Mouse (Mus musculus): ENCODE results near the gene Cwf19l1. TPM values are rescaled to one million over a fixed set of nuclear protein-coding genes. Genes with fewer than 3 reads are reported as not detected.
A peak's percentile ranks its signal among the peaks of the same experiment; 100 is the strongest.

Cwf19l1 gene
- polyA plus RNA-seq, 1 experiment = 9.9 TPM

GRCm38 (mm10) chr19:44157005-44157404 is 21.3 kb upstream of the Cwf19l1 start:
- TF ChIP-seq POLR2A (IDR thresholded peaks at IDR 0.05; ENCODE audit: low read depth, low read length) (no peak), CTCF (conservative IDR thresholded peaks at IDR 0.05; ENCODE audit: insufficient read depth, insufficient read length, low read depth, low read length) (no peak)
- Histone ChIP-seq H3K36me3 (ENCODE audit: control insufficient read depth, insufficient read depth, low read length) (no peaks in the 10 kb centered on the region), H3K27ac (ENCODE audit: insufficient read depth, low read depth, low read length) (no peak overlapping the region), H3K27me3 (replicated peaks; ENCODE audit: control insufficient read depth, insufficient read depth, low read length) (no peaks in the 10 kb centered on the region), H3K4me1 (ENCODE audit: control insufficient read depth, insufficient read depth, low read length) (no peaks in the 10 kb centered on the region), H3K4me3 (ENCODE audit: insufficient read depth, low read depth, low read length) (no peak overlapping the region)
- WGBS = 94% methylated on average over 10 of the region's 10 CpGs
- DNase-seq = no peak

- no peak for DNase-seq
- 77% methylated on average over 5 of the region's 5 CpGs for WGBS
- Histone ChIP-seq H3K27me3 (replicated peaks; ENCODE audit: control insufficient read depth, insufficient read depth, low read length) (no peaks in the 10 kb centered on the region), H3K36me3 (ENCODE audit: control insufficient read depth, insufficient read depth, low read length) (no peaks in the 10 kb centered on the region), H3K4me3 (ENCODE audit: insufficient read depth, low read depth, low read length) (no peak overlapping the region), H3K27ac (ENCODE audit: insufficient read depth, low read depth, low read length) (no peak overlapping the region), H3K4me1 (ENCODE audit: control insufficient read depth, insufficient read depth, low read length) (no peaks in the 10 kb centered on the region)
- TF ChIP-seq POLR2A (IDR thresholded peaks at IDR 0.05; ENCODE audit: low read depth, low read length) = no peak
- no peak for TF ChIP-seq CTCF (conservative IDR thresholded peaks at IDR 0.05; ENCODE audit: insufficient read depth, insufficient read length, low read depth, low read length)
Observed at GRCm38 (mm10) chr19:44153781-44154180, 18.1 kb upstream of the Cwf19l1 start.

- H3K4me1 ChIP-seq (ENCODE audit: control insufficient read depth, insufficient read depth, low read length) = no peaks in the 10 kb centered on the region; the same call in 1 of the 2 replicates
- no peak for DNase-seq
- 71% methylated on average over 2 of the region's 2 CpGs for WGBS
- H3K4me3 ChIP-seq (ENCODE audit: insufficient read depth, low read depth, low read length) = no peak overlapping the region
- H3K36me3 ChIP-seq (ENCODE audit: control insufficient read depth, insufficient read depth, low read length) = no peaks in the 10 kb centered on the region
- H3K27me3 ChIP-seq (replicated peaks; ENCODE audit: control insufficient read depth, insufficient read depth, low read length) = no peaks in the 10 kb centered on the region
- H3K27ac ChIP-seq (ENCODE audit: insufficient read depth, low read depth, low read length) = no peak overlapping the region
- no peak for TF ChIP-seq CTCF (conservative IDR thresholded peaks at IDR 0.05; ENCODE audit: insufficient read depth, insufficient read length, low read depth, low read length)
- no peak for TF ChIP-seq POLR2A (IDR thresholded peaks at IDR 0.05; ENCODE audit: low read depth, low read length)
Observed at GRCm38 (mm10) chr19:44148991-44149390, 13.3 kb upstream of the Cwf19l1 start.

- no peaks in the 10 kb centered on the region; the same call in 1 of the 2 replicates for H3K4me1 ChIP-seq (ENCODE audit: control insufficient read depth, insufficient read depth, low read length)
- H3K27me3 ChIP-seq (replicated peaks; ENCODE audit: control insufficient read depth, insufficient read depth, low read length) = no peaks in the 10 kb centered on the region
- peak; percentile 5 for DNase-seq
- H3K27ac ChIP-seq (ENCODE audit: insufficient read depth, low read depth, low read length) = no peak overlapping the region
- TF ChIP-seq POLR2A (IDR thresholded peaks at IDR 0.05; ENCODE audit: low read depth, low read length) = no peak
- TF ChIP-seq CTCF (conservative IDR thresholded peaks at IDR 0.05; ENCODE audit: insufficient read depth, insufficient read length, low read depth, low read length) = 0 out of 2 replicates have a peak, but pooled peaks have one; percentile 22
- 23% methylated on average over 2 of the region's 2 CpGs for WGBS
- no peak overlapping the region for H3K4me3 ChIP-seq (ENCODE audit: insufficient read depth, low read depth, low read length)
- no peaks in the 10 kb centered on the region for H3K36me3 ChIP-seq (ENCODE audit: control insufficient read depth, insufficient read depth, low read length)
Observed at GRCm38 (mm10) chr19:44148345-44148744, 12.7 kb upstream of the Cwf19l1 start.

GRCm38 (mm10) chr19:44146951-44147350 is 11.3 kb upstream of the Cwf19l1 start:
- Histone ChIP-seq H3K4me1 (ENCODE audit: control insufficient read depth, insufficient read depth, low read length) (no peaks in the 10 kb centered on the region; the same call in 1 of the 2 replicates), H3K27ac (ENCODE audit: insufficient read depth, low read depth, low read length) (no peak overlapping the region), H3K36me3 (ENCODE audit: control insufficient read depth, insufficient read depth, low read length) (peaks cover 1% of the 10 kb centered on the region), H3K27me3 (replicated peaks; ENCODE audit: control insufficient read depth, insufficient read depth, low read length) (no peaks in the 10 kb centered on the region), H3K4me3 (ENCODE audit: insufficient read depth, low read depth, low read length) (no peak overlapping the region)
- WGBS = 98% methylated on average over 8 of the region's 8 CpGs
- TF ChIP-seq CTCF (conservative IDR thresholded peaks at IDR 0.05; ENCODE audit: insufficient read depth, insufficient read length, low read depth, low read length) (no peak), POLR2A (IDR thresholded peaks at IDR 0.05; ENCODE audit: low read depth, low read length) (no peak)
- DNase-seq = no peak

GRCm38 (mm10) chr19:44146568-44146879 is 10.8 kb upstream of the Cwf19l1 start:
- Histone ChIP-seq H3K4me1 (ENCODE audit: control insufficient read depth, insufficient read depth, low read length) (no peaks in the 10 kb centered on the region; the same call in 1 of the 2 replicates), H3K36me3 (ENCODE audit: control insufficient read depth, insufficient read depth, low read length) (peaks cover 3% of the 10 kb centered on the region), H3K27me3 (replicated peaks; ENCODE audit: control insufficient read depth, insufficient read depth, low read length) (no peaks in the 10 kb centered on the region), H3K27ac (ENCODE audit: insufficient read depth, low read depth, low read length) (no peak overlapping the region), H3K4me3 (ENCODE audit: insufficient read depth, low read depth, low read length) (peak overlapping the region; percentile 93)
- WGBS = 56% methylated on average over 9 of the region's 9 CpGs
- no peak for TF ChIP-seq POLR2A (IDR thresholded peaks at IDR 0.05; ENCODE audit: low read depth, low read length)
- no peak for TF ChIP-seq CTCF (conservative IDR thresholded peaks at IDR 0.05; ENCODE audit: insufficient read depth, insufficient read length, low read depth, low read length)
- no peak for DNase-seq

DNA sequence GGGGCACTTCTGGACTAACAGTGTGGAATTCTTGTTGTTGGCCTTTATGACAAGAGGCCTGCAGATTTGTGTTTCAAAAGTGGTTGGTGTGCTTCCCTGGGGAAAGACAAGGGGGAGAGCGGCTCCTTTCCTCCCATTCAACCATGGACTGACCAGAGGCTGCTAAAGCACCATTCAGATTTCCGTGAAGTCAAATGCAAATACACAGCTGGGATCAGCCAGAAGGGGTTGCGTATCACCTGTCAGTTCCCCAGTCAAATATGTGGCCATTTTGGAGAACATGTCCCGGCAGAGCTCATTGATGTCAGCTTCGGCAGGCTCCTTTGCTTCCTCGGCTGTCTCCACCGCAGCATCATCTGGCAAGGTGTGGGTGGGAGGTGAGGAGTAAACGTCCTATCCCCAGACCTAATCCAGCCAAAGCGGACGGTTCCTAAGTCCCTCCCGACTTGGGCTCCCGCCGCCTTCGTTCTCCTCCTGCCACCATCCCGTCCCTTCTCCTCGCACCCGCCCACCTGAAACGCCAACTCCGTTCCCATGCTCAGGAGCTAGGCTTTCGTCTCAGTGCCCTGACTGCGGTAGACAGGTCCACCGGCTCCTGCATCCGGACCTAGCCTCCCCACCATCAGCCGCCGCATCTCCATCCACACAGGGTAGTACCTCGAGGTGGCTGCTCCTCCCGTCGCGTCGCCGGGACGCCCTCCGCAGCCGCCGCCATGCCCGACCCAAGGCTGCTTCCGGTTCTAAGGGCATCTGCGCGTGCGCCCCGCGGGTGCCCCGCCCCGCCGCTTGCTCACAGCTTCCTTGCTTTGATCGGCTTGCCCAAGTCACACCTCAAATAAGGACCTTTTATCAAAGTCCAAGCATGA is 10.3 kb upstream of the Cwf19l1 start, which contains the start of gene Bloc1s2:
Gene Bloc1s2 (minus strand): TSS at position 745 of the 866 bp plus-strand sequence.
- Histone ChIP-seq H3K4me3 (ENCODE audit: insufficient read depth, low read depth, low read length) (peak within 1 kb of the TSS; percentile 93), H3K27ac (ENCODE audit: insufficient read depth, low read depth, low read length) (0 out of 2 replicates have a peak within 1 kb of the TSS, but pooled peaks have one; percentile 22), H3K36me3 (ENCODE audit: control insufficient read depth, insufficient read depth, low read length) (peaks cover 3% of the 10 kb centered on the region), H3K27me3 (replicated peaks; ENCODE audit: control insufficient read depth, insufficient read depth, low read length) (no peaks in the 10 kb centered on the region), H3K4me1 (ENCODE audit: control insufficient read depth, insufficient read depth, low read length) (no peaks in the 10 kb centered on the region; the same call in 1 of the 2 replicates)
- 2% methylated on average over 46 of the region's 46 CpGs for WGBS
- TF ChIP-seq CTCF (conservative IDR thresholded peaks at IDR 0.05; ENCODE audit: insufficient read depth, insufficient read length, low read depth, low read length) (no peak), POLR2A (IDR thresholded peaks at IDR 0.05; ENCODE audit: low read depth, low read length) (peak; percentile 31)
- DNase-seq = peak; percentile 95

All from kidney, adult 2 months (tissue).